Mouse (Mus musculus): ENCODE data around the gene Rara.

The Rara gene

DNA sequence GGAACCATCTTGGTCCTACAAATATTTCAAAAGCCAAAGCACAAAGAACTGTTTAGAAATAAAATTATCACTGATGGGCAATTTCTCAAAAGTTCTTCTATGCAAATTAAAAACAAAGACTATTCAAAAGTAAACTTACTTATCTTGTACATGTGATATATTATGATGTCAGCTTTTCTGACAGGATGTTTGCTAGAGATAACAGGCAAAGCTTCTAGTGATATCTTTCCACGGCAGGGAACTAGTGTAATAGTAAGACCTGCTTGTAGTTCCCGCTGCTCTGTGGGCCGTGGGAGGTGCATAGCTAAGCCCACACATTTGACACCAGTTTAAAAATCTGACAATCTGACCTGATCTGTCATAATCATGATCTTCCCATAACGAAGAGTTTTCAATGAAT, 82.5 kb downstream of the Rara start:
- DNase-seq = no peak

DNA sequence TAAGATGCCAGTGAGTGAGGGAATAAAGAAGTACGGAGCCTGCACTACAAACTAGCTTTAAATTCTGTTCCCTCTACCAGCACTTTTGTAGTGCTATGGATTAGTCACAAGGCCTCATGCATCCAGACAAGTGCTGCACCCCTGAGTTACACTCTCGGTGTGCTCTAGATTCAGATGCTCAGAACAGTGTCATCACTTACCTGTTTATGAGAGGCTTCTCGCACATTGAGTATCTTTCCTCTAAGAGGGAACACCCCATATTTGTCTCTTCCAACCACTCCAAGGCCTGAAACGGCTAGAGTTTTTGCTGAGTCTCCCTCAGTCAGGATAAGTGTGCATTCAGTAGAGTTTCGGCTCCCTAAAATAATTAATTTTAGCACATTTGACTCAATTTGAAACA, 83.1 kb downstream of the Rara start:
- no peak for DNase-seq

DNA sequence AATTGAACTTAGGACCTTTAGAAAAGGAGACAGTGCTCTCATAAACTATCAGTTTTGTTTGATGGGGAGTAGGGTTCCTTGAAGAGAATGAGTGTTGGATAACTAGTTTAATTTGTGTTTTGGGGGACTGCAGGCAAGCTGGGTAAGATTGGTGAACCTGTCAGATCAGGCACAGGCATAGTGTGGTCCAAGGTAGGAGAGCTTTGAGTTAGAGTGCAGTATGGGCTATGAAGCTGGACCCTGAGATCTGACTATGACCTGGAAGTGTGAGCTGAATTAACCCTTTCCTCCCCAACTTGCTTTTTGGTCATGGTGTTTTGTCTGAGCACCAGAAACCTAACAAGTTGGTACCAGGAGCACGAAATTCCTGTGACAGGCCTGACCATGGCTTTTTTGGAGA, 86.2 kb downstream of the Rara start:
- no peak for DNase-seq

DNA sequence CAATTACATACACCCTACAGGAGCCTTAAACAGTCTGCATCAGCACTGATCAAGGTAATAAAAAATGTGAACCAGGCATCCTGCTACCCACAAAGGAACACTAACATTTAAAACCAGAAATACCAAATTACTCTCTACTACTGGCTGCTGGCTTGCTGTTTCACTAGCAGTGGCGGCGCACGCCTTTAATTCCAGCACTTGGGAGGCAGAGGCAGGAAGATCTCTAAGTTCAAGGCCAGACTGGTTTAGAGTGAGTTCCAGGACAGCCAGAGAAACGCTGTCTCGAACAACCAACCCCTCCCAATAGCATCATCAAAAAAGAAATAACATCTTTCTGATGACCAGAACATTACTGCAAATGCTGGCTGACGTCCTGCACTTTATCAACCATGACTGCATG, 92.2 kb downstream of the Rara start:
- no peak for DNase-seq

DNA sequence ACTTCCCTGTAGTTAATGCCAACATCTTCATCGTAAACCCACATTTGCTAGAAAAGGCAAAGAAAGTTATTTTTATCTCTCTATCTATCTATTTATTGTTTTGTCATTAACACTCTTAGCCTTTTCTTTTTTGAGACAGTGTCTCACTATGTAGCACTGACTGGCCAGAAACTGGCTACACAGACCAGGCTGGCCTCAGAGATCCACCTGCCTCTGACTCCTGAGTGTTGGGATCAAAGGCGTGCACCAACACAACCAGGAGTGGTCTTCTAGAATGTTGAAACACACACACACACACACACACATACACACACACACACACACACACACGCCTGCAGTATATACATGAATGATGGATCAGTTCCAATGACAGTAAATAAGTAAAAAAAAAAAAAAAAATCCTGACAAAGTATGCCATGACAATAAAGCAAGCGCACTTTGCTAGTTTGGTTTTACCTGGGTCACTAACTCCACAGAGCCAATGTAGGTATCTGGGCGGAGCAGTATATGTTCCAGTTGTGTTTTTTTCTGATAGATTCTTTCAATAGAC, 94.8 kb downstream of the Rara start:
- DNase-seq = no peak

DNA sequence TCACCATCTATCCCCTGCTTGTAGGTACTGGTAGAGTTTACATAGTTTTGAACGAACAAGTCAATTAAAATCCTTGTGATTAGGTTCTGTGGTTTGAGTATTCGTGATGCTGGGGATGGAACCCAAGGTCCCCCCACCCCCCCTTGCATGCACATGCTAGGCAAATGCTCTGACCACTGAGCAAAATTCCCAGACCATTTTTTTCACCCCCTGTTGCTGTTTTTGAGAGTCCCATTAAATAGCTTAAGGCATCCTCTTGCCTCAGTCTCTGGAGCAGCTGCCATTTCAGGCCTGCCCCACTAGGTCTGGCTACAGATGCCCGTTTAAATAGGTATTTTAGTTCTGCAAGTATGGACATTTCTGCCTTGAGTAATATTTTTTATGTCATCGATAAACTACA, 95.5 kb downstream of the Rara start:
- DNase-seq = no peak

DNA sequence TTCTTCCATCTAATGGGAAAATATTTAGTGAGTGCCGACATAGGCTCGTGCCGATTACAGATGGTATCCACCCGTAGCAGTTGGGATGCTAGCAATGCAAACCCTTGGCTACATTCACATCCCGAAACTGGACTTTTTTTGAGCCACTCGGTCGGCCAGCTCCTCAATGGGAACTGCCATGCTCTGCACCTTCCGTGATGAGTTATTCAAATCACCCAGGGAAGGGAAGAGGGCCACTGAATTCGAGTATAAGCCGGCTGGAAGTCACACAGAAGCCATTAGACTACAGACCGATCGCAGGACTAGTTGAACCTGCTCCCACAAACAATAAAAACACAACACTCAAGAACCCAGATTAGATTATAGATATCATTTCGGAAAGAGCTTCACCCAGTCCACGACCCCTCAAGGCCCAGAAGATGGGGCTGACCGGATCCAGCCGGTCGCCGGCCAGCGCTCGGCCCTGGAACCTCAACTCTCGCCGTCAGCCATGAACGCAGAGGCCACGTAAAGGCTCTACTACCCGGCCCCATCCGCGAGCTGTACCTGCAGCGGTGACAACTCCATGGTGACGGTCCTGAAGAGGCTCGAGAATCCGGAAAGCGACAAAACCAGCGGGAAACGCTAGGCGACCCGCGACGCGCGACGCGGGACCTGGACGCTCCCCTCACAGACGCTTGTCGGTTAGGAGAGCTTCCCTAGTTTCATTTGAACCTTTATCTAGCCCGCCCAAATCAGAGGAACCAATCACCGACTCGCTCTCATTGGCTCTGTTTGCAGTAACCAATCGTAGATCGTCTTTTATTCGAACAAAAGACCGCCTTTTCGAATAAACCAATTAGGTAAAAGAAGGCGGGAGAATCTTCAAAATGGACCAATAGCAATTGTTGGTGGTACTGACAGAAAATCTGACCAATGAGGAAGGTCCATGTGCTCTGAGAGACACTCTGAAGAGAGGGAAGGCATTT, 96.2 kb downstream of the Rara start, which contains the start of gene Top2a:
Gene Top2a (minus strand): TSS at position 690 of the 968 bp plus-strand sequence.
- DNase-seq = peak; percentile 95

Measured in lung, postnatal 10 days (tissue).